Mouse (Mus musculus): ENCODE results near the gene Cnksr1.
A peak's percentile ranks its signal among the peaks of the same experiment; 100 is the strongest.
"Not testable (repeated sequence)": the region's sequence is repeated elsewhere in the genome, so short reads cannot be mapped to it uniquely, and the experiment has no call there.

Cnksr1 gene

GRCm38 (mm10) chr4:134238279-134238651 lies at the start of gene Cnksr1:
Cnksr1 (minus strand) TSS chr4:134238399.
- peak in 1 of 2 experiments; percentile 13 for DNase-seq

GRCm38 (mm10) chr4:134287575-134288025 lies 49.4 kb upstream of the Cnksr1 start, which contains the start of gene Pdik1l:
Pdik1l (minus strand) TSS chr4:134287895.
- peak; percentile 70 to 80 for DNase-seq

- DNase-seq, result peak; percentile 86 to 90
Measured at GRCm38 (mm10) chr4:134287168-134287564, 49.0 kb upstream of the Cnksr1 start.

GRCm38 (mm10) chr4:134286226-134287167 lies 48.3 kb upstream of the Cnksr1 start:
- no peak for DNase-seq

GRCm38 (mm10) chr4:134284942-134285341 lies 46.7 kb upstream of the Cnksr1 start:
- DNase-seq, result no peak

- peak; percentile 51 to 78 for DNase-seq
Measured at GRCm38 (mm10) chr4:134273417-134274345, 35.5 kb upstream of the Cnksr1 start.

GRCm38 (mm10) chr4:134272731-134273416 lies 34.7 kb upstream of the Cnksr1 start:
- DNase-seq, result no peak

GRCm38 (mm10) chr4:134271979-134272378 lies 33.8 kb upstream of the Cnksr1 start:
- DNase-seq, result no peak

GRCm38 (mm10) chr4:134269622-134270021 lies 31.4 kb upstream of the Cnksr1 start:
- not testable (repeated sequence) for DNase-seq

GRCm38 (mm10) chr4:134268102-134268655 lies 30.0 kb upstream of the Cnksr1 start:
- DNase-seq, result no peak

GRCm38 (mm10) chr4:134265860-134266585 lies 27.8 kb upstream of the Cnksr1 start:
- DNase-seq, result no peak

GRCm38 (mm10) chr4:134263191-134263590 lies 25.0 kb upstream of the Cnksr1 start:
- no peak for DNase-seq

- DNase-seq, result no peak
Measured at GRCm38 (mm10) chr4:134258354-134258753, 20.2 kb upstream of the Cnksr1 start.

GRCm38 (mm10) chr4:134257198-134258009 lies 19.2 kb upstream of the Cnksr1 start:
- no peak for DNase-seq

- DNase-seq, result no peak
Measured at GRCm38 (mm10) chr4:134256407-134257197, 18.4 kb upstream of the Cnksr1 start.

GRCm38 (mm10) chr4:134255854-134256253 lies 17.7 kb upstream of the Cnksr1 start:
- no peak for DNase-seq

GRCm38 (mm10) chr4:134254835-134255234 lies 16.6 kb upstream of the Cnksr1 start:
- no peak for DNase-seq

GRCm38 (mm10) chr4:134253722-134254324 lies 15.6 kb upstream of the Cnksr1 start, which contains the start of gene Grrp1:
Grrp1 (minus strand) TSS chr4:134254106.
- no peak for DNase-seq
